Mouse (Mus musculus): Measurements from ENCODE around the gene Ndufa12. TPM values are rescaled to one million over a fixed set of nuclear protein-coding genes. Genes with fewer than 3 reads are reported as not detected.

The Ndufa12 gene
- polyA plus RNA-seq, 1 experiment from 2014 or later, result 423 TPM

DNA sequence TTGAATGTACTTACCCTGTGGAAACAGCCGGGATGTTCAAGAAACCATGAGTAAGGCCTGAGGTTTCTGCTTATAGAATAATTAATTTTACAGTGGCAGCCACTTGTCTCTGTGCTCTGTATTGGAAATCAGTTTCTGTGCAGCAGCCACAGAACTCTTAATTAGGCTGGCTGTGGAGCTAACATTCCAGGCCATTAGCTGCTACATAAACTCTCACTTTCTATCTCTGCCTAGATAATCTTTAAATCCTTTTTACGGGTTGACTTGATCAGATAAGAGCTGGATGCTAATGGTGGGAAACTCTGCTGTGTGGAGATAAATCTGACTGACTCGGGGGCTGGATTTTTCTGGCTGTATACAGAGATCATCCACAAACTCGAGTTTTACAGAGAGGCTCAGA, 15.3 kb upstream of the Ndufa12 start:
- 40% methylated on average over 4 of the region's 4 CpGs for WGBS
- Histone ChIP-seq H3K9me3 (ENCODE audit: low read depth, low read length) (no peaks in the 10 kb centered on the region), H3K4me3 (ENCODE audit: low read depth, low read length) (no peak overlapping the region), H3K9ac (no peak overlapping the region), H3K36me3 (ENCODE audit: insufficient read depth) (peaks cover 36% of the 10 kb centered on the region), H3K4me2 (no peak overlapping the region), H3K27ac (ENCODE audit: low read depth) (no peak overlapping the region), H3K27me3 (ENCODE audit: insufficient read depth, low read length) (no peaks in the 10 kb centered on the region), H3K4me1 (ENCODE audit: insufficient read depth) (no peaks in the 10 kb centered on the region)
- ATAC-seq (ENCODE audit: insufficient read depth) (no peak), DNase-seq (no peak)
- TF ChIP-seq CTCF (IDR thresholded peaks at IDR 0.05; ENCODE audit: low read depth), result no peak

DNA sequence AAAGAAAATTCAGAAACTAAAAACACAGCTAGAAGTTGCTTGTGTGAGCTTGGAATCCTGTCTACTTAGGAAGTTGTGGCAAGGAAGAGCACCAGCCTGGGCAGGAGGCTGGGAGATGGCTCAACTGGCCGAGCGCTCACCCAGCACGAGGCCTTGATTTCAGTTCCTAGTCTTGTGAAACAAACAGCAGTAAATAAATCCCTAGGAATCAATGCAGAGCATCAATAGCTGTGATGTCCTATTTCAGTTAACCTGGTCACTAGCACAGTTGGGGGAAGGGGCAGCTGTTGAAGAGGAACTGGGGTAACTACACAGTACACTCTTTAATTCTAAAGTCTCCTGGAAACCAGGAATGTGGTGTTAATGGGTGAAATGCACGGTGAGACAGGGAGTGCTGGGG, 6.5 kb downstream of the Ndufa12 start:
- Histone ChIP-seq H3K9me3 (ENCODE audit: low read depth, low read length) (no peaks in the 10 kb centered on the region), H3K4me3 (ENCODE audit: low read depth, low read length) (no peak overlapping the region), H3K4me2 (no peak overlapping the region), H3K36me3 (ENCODE audit: insufficient read depth) (peaks cover 80% of the 10 kb centered on the region), H3K9ac (no peak overlapping the region), H3K27ac (ENCODE audit: low read depth) (no peak overlapping the region), H3K27me3 (ENCODE audit: insufficient read depth, low read length) (no peaks in the 10 kb centered on the region), H3K4me1 (ENCODE audit: insufficient read depth) (no peaks in the 10 kb centered on the region)
- WGBS, result 94% methylated on average over 4 of the region's 4 CpGs
- ATAC-seq (ENCODE audit: insufficient read depth) (no peak), DNase-seq (no peak)
- TF ChIP-seq CTCF (IDR thresholded peaks at IDR 0.05; ENCODE audit: low read depth), result no peak

DNA sequence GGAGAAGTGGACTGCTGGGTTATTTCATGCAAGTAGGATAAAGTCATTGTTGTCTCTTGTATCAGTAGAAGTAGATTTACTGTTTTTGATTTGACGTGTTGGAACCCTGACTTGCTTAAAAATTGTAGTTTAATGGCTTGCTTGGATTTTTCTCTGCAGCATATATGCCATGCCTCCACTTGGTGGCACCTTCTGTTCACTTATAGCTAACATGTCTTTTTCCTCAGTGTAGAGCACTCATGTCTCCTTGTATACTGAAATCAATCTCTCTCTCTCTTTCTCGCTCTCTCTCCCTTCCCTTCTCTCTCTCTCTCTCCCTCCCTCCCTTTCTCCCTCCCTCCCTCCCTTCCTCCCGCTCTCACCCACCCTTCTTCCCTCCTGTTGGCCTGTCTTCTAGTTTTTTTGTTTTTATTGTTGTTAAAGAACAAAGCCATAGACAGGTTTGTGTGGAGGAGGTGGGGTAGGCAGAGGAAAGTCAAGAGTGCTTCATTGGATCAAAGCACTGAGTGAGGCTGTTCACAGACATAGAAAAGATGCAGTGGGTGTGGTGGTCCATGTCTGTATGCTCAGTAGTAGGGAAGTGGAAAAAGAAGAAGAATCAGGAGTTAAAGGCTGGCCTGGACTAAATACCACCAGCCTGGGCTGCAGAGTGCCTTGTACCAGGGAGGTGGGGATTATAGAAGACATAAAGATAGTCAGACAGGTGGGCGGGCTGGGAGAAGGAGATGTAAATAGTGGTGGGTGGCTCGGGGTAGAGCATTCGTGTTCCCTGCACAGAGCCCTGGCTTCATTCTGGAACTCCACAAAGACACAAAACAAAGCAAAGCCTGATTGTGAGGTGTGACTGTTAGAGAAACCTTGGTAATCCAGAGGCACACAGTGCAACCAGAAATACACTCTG, 12.4 kb downstream of the Ndufa12 start:
- ATAC-seq (ENCODE audit: insufficient read depth) (no peak), DNase-seq (peak; percentile 47)
- WGBS, result 70% methylated on average over 6 of the region's 6 CpGs
- peaks cover 54% of the 10 kb centered on the region for H3K36me3 ChIP-seq (ENCODE audit: insufficient read depth)
- H3K4me2 ChIP-seq, result no peak overlapping the region
- no peaks in the 10 kb centered on the region for H3K9me3 ChIP-seq (ENCODE audit: low read depth, low read length)
- no peak overlapping the region for H3K27ac ChIP-seq (ENCODE audit: low read depth)
- no peak overlapping the region for H3K9ac ChIP-seq
- H3K4me1 ChIP-seq (ENCODE audit: insufficient read depth), result no peaks in the 10 kb centered on the region
- H3K27me3 ChIP-seq (ENCODE audit: insufficient read depth, low read length), result no peaks in the 10 kb centered on the region
- TF ChIP-seq CTCF (IDR thresholded peaks at IDR 0.05; ENCODE audit: low read depth), result peak; percentile 51
- no peak overlapping the region for H3K4me3 ChIP-seq (ENCODE audit: low read depth, low read length)

DNA sequence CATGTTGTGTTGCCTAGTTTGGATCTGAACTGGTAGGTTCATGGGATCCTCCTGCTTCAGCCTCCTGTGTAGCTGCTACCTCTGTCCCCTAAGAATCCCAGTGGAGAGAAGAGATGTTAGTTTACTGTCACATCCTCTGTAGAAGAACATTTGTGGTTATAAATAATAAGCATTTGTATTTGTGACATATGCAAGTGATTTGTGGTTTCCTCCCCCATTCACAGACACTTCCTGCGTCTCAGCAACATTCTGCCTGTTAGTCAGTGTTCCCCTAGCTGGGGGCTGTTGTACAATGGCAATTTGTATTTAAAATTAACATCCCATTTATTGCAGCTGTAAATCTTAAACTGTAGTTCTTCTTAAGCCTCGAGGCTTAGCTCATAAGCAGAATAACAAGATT, 13.2 kb downstream of the Ndufa12 start:
- TF ChIP-seq CTCF (IDR thresholded peaks at IDR 0.05; ENCODE audit: low read depth), result no peak
- ATAC-seq (ENCODE audit: insufficient read depth) (no peak), DNase-seq (peak; percentile 6)
- Histone ChIP-seq H3K9me3 (ENCODE audit: low read depth, low read length) (no peaks in the 10 kb centered on the region), H3K27me3 (ENCODE audit: insufficient read depth, low read length) (no peaks in the 10 kb centered on the region), H3K4me3 (ENCODE audit: low read depth, low read length) (no peak overlapping the region), H3K27ac (ENCODE audit: low read depth) (no peak overlapping the region), H3K4me2 (no peak overlapping the region), H3K9ac (no peak overlapping the region), H3K4me1 (ENCODE audit: insufficient read depth) (no peaks in the 10 kb centered on the region), H3K36me3 (ENCODE audit: insufficient read depth) (peaks cover 47% of the 10 kb centered on the region)
- 64% methylated on average over 2 of the region's 2 CpGs for WGBS

DNA sequence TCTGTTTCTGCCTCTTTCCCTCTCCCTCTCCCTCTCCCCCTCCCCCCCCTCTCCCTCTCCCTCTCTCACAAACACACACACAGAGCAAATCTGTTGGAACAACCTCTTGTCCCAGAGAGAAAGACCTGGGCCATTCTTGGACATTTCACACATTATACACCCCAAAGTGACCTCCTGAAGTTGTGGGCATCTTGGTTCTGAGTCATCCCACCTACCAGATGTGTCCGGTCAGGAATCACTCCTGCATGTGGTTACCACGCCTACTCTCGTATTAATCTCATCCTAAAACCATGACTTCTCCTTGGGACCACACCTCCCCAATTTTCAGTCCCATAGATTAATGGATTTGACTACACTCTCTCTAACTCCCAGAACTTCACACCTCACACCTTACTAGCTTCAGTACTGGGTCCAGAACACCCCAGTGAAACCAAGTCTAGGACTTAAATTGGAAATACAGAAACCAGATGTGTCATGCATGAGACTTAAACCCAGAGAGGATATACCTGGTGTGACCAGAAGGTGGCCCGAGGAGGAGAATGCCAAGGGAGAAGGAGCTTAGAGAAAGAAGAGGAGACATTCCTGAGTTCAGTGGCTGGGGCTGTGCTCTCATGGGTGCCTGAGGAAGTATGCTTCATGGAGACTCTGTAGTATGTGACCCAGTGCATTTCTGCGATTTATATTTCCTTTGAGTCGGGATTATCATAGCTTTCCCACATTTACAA, 26.7 kb downstream of the Ndufa12 start:
- H3K9ac ChIP-seq, result no peak overlapping the region
- WGBS, result 74% methylated on average over 6 of the region's 6 CpGs
- H3K27ac ChIP-seq (ENCODE audit: low read depth), result no peak overlapping the region
- no peaks in the 10 kb centered on the region for H3K9me3 ChIP-seq (ENCODE audit: low read depth, low read length)
- H3K36me3 ChIP-seq (ENCODE audit: insufficient read depth), result peaks cover 9% of the 10 kb centered on the region
- DNase-seq, result peak; percentile 28
- no peak overlapping the region for H3K4me3 ChIP-seq (ENCODE audit: low read depth, low read length)
- no peak overlapping the region for H3K4me2 ChIP-seq
- ATAC-seq (ENCODE audit: insufficient read depth), result no peak
- H3K4me1 ChIP-seq (ENCODE audit: insufficient read depth), result no peaks in the 10 kb centered on the region
- no peaks in the 10 kb centered on the region for H3K27me3 ChIP-seq (ENCODE audit: insufficient read depth, low read length)
- peak; percentile 48 for TF ChIP-seq CTCF (IDR thresholded peaks at IDR 0.05; ENCODE audit: low read depth)

DNA sequence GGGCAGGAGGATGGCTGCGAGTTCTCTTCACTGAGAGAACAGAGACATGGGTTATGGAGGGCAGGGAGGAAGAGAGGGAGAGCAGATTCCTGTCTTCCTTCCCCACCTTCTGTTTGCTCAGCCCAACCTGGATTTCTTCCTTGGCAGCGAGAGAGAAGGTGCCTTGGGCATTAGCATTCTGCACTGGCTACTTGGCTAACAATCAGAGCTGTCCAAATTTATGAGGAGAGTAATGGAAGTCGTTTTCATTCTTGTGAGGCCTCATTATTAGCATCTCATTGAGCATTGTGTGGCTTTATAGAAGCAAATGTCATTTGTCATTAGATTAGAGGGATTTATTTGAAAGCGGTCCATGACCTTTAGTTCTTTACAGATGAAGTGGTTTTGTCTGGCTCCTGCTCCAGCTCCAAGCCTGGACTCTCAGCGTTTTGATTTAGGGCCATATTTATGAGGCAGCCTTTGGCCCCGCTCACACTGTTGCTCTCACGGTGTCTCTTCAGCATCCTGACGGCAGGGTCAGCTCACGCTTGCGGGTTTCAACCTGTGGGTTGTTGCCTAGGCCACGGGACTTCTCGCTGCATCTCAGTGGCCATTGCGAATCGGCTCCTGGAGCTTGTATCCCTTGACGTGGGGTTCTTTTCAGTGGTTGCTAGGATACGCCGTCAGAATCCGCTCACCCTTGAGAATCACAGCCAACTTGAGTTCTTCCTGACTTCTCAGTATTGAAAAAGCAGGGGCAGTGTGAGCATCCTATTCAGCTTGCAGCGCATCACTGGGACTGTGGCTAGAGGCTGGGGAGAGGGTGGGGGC, 31.9 kb downstream of the Ndufa12 start:
- WGBS, result 52% methylated on average over 19 of the region's 19 CpGs
- Histone ChIP-seq H3K27ac (ENCODE audit: low read depth) (no peak overlapping the region), H3K27me3 (ENCODE audit: insufficient read depth, low read length) (no peaks in the 10 kb centered on the region), H3K9me3 (ENCODE audit: low read depth, low read length) (no peaks in the 10 kb centered on the region), H3K36me3 (ENCODE audit: insufficient read depth) (no peaks in the 10 kb centered on the region), H3K4me3 (ENCODE audit: low read depth, low read length) (no peak overlapping the region), H3K4me1 (ENCODE audit: insufficient read depth) (no peaks in the 10 kb centered on the region), H3K4me2 (no peak overlapping the region), H3K9ac (no peak overlapping the region)
- peak; percentile 38; the same call in 1 of the 2 replicates for ATAC-seq (ENCODE audit: insufficient read depth)
- DNase-seq, result no peak
- TF ChIP-seq CTCF (IDR thresholded peaks at IDR 0.05; ENCODE audit: low read depth), result no peak

Data from lung, embryonic 14.5 days (tissue).